Mouse (Mus musculus) small intestine, adult 2 months (tissue): ENCODE data around the gene Znrd1as. TPM values are rescaled to one million over a fixed set of nuclear protein-coding genes. Genes with fewer than 3 reads are reported as not detected.
A peak's percentile ranks its signal among the peaks of the same experiment; 100 is the strongest.

Experiments
- H3K27ac ChIP-seq: fragments of 200-500 bp; 2 replicates; pipeline ENCODE4 v1.5.1; 2012; ENCODE audit warnings: low read depth, low read length, control low read depth, inconsistent platforms; ENCODE audit not compliant: insufficient read depth
- H3K27me3 ChIP-seq: fragments of 200-500 bp; 2 replicates; pipeline ENCODE4 v1.6.1; 2012; ENCODE audit warnings: mild to moderate bottlenecking, moderate library complexity, low read length, inconsistent platforms; ENCODE audit not compliant: control insufficient read depth, insufficient read depth
- H3K36me3 ChIP-seq: fragments of 200-500 bp; 2 replicates; pipeline ENCODE4 v1.6.1; 2012; ENCODE audit warnings: mild to moderate bottlenecking, low read length, control low read depth, inconsistent platforms; ENCODE audit not compliant: control insufficient read depth, insufficient read depth
- H3K4me1 ChIP-seq: fragments of 200-500 bp; 2 replicates; pipeline ENCODE4 v1.6.1; 2012; ENCODE audit warnings: low read length, inconsistent platforms, mixed read lengths; ENCODE audit not compliant: control insufficient read depth, insufficient read depth, insufficient read length
- H3K4me3 ChIP-seq: fragments of 200-500 bp; 2 replicates; pipeline ENCODE4 v1.5.1; 2012; ENCODE audit warnings: low read depth, mild to moderate bottlenecking, control low read depth, inconsistent platforms, low read length, moderate library complexity
- CTCF ChIP-seq: fragments of 200-500 bp; IDR thresholded peaks from 2 replicates; pipeline ENCODE4 v1.5.1; 2012; ENCODE audit warnings: low read depth, mild to moderate bottlenecking, control low read depth, inconsistent platforms, low read length, moderate library complexity, mixed read lengths; ENCODE audit not compliant: insufficient replicate concordance, insufficient read length; ENCODE audit errors: extremely low read depth
- POLR2A ChIP-seq: fragments of 200-500 bp; IDR thresholded peaks from 2 replicates; pipeline ENCODE4 v1.6.1; 2012; ENCODE audit warnings: low read depth, mild to moderate bottlenecking, control low read depth, inconsistent platforms, low read length, moderate library complexity
- WGBS: fragments of 180-500 bp; shearing (Covaris S2); methylation state at CpG from one replicate; pipeline ENCODE4 v1.1.7; 2018; 5-methylcytosine and 5-hydroxymethylcytosine counted together
- polyA plus RNA-seq: library from polyadenylated mRNA; depleted of rRNA; stranded (reverse); fragments of >200 nt; gene quantifications from 2 replicates; pipeline ENCODE4 v1.2.3, GENCODE M21; 2012

Gene Znrd1as
- polyA plus RNA-seq, 1 experiment, result 0.25 TPM

- Histone ChIP-seq H3K27me3 (0 out of 2 replicates have a peak, but pooled peaks cover 3% of the 10 kb centered on the region), H3K4me1 (peaks cover 2% of the 10 kb centered on the region; the same call in 1 of the 2 replicates), H3K36me3 (no peaks in the 10 kb centered on the region), H3K4me3 (no peak overlapping the region), H3K27ac (no peak overlapping the region)
- WGBS, result 79% methylated on average over 4 of the region's 4 CpGs
- TF ChIP-seq CTCF, result no peak
- no peak for TF ChIP-seq POLR2A
Observed at GRCm38 (mm10) chr17:36923491-36923890, 34.9 kb upstream of the Znrd1as start.

- TF ChIP-seq CTCF (no peak), POLR2A (no peak)
- no peaks in the 10 kb centered on the region for H3K4me1 ChIP-seq
- 38% methylated on average over 10 of the region's 10 CpGs for WGBS
Observed at GRCm38 (mm10) chr17:36927496-36928120, 30.8 kb upstream of the Znrd1as start.

GRCm38 (mm10) chr17:36929236-36929932, 29.0 kb upstream of the Znrd1as start:
- no peaks in the 10 kb centered on the region for H3K36me3 ChIP-seq
- no peak for TF ChIP-seq CTCF
- TF ChIP-seq POLR2A, result no peak
- no peak overlapping the region for H3K4me3 ChIP-seq
- 0 out of 2 replicates have a peak, but pooled peaks cover 3% of the 10 kb centered on the region for H3K27me3 ChIP-seq
- no peaks in the 10 kb centered on the region for H3K4me1 ChIP-seq
- WGBS, result 70% methylated on average over 12 of the region's 12 CpGs
- H3K27ac ChIP-seq, result no peak overlapping the region

More at GRCm38 (mm10) chr17:36927496-36928120, 30.8 kb upstream of the Znrd1as start:
- Histone ChIP-seq H3K27ac (no peak overlapping the region), H3K27me3 (0 out of 2 replicates have a peak, but pooled peaks cover 3% of the 10 kb centered on the region), H3K4me3 (no peak overlapping the region), H3K36me3 (no peaks in the 10 kb centered on the region)

GRCm38 (mm10) chr17:36930233-36930632, 28.2 kb upstream of the Znrd1as start:
- 65% methylated on average over 6 of the region's 6 CpGs for WGBS

GRCm38 (mm10) chr17:36931130-36931529, 27.3 kb upstream of the Znrd1as start:
- WGBS, result 72% methylated on average over 4 of the region's 4 CpGs
- TF ChIP-seq CTCF (no peak), POLR2A (no peak)
- H3K27me3 ChIP-seq, result 0 out of 2 replicates have a peak, but pooled peaks cover 3% of the 10 kb centered on the region
- no peak overlapping the region for H3K27ac ChIP-seq
- H3K36me3 ChIP-seq, result no peaks in the 10 kb centered on the region
- H3K4me3 ChIP-seq, result no peak overlapping the region
- no peaks in the 10 kb centered on the region for H3K4me1 ChIP-seq

More at GRCm38 (mm10) chr17:36930233-36930632, 28.2 kb upstream of the Znrd1as start:
- no peak overlapping the region for H3K4me3 ChIP-seq
- TF ChIP-seq POLR2A (no peak), CTCF (no peak)
- no peaks in the 10 kb centered on the region for H3K4me1 ChIP-seq
- H3K27me3 ChIP-seq, result 0 out of 2 replicates have a peak, but pooled peaks cover 3% of the 10 kb centered on the region
- H3K27ac ChIP-seq, result no peak overlapping the region
- no peaks in the 10 kb centered on the region for H3K36me3 ChIP-seq

GRCm38 (mm10) chr17:36931806-36932205, 26.6 kb upstream of the Znrd1as start:
- no peak overlapping the region for H3K4me3 ChIP-seq
- no peaks in the 10 kb centered on the region for H3K36me3 ChIP-seq
- H3K27ac ChIP-seq, result no peak overlapping the region
- TF ChIP-seq CTCF (no peak), POLR2A (no peak)
- 59% methylated on average over 2 of the region's 2 CpGs for WGBS
- 0 out of 2 replicates have a peak, but pooled peaks cover 3% of the 10 kb centered on the region for H3K27me3 ChIP-seq
- no peaks in the 10 kb centered on the region for H3K4me1 ChIP-seq

- Histone ChIP-seq H3K27ac (no peak overlapping the region), H3K27me3 (peaks cover 4% of the 10 kb centered on the region), H3K4me1 (peaks cover 9% of the 10 kb centered on the region), H3K4me3 (no peak overlapping the region), H3K36me3 (no peaks in the 10 kb centered on the region)
- no peak for TF ChIP-seq CTCF
- no peak for TF ChIP-seq POLR2A
- WGBS, result 29% methylated on average over 2 of the region's 2 CpGs
Observed at GRCm38 (mm10) chr17:36938056-36938455, 20.3 kb upstream of the Znrd1as start.

- Histone ChIP-seq H3K4me3 (peak overlapping the region; percentile 58), H3K36me3 (no peaks in the 10 kb centered on the region), H3K27ac (no peak overlapping the region), H3K27me3 (peaks cover 12% of the 10 kb centered on the region), H3K4me1 (peaks cover 18% of the 10 kb centered on the region)
- TF ChIP-seq CTCF (no peak), POLR2A (no peak)
- 10% methylated on average over 10 of the region's 10 CpGs for WGBS
Observed at GRCm38 (mm10) chr17:36942391-36942790, 16.0 kb upstream of the Znrd1as start.
